Mouse (Mus musculus): ENCODE data around the gene Tmem151a.
A peak's percentile ranks its signal among the peaks of the same experiment; 100 is the strongest.

Gene Tmem151a

DNA sequence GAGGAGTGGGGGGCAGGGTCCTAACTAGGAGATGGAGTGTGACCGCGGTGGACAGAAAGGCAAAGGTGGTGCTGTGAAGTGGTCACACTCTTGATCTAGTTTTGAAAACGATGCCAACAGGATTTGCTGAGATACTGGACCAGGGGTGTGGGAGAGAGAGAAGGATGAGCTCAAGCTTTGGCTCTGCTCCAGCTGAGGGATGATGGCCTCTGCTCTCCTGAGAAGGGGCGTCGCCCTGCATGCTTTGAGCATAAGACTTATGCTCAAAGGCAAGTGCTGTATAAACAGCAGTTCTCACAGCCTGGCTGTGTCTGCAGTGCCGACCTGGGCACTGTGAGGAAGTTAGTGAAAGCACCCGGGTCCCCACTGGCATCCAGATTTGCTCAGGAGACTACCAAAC lies 20.2 kb downstream of the Tmem151a start:
- DNase-seq = no peak

DNA sequence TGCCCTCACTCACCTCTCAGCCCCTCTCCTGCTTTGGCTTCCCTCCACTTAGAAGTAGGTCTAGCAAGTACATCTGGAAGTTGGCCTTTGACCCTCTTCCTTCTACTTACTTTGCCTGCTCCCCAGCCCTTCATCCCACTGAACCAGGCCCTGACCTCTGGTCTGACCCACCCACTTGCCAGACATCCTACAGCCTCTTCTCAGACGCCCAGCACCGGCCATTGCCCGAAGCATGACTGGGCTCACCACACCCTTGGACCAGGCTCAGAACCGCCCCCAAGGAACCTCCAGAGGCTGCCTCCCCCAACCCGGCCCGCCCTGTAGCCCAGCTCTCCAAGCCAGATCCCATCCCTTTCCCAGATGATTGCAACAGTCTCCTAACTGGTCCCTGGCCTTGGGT lies 22.9 kb downstream of the Tmem151a start:
- DNase-seq = no peak

DNA sequence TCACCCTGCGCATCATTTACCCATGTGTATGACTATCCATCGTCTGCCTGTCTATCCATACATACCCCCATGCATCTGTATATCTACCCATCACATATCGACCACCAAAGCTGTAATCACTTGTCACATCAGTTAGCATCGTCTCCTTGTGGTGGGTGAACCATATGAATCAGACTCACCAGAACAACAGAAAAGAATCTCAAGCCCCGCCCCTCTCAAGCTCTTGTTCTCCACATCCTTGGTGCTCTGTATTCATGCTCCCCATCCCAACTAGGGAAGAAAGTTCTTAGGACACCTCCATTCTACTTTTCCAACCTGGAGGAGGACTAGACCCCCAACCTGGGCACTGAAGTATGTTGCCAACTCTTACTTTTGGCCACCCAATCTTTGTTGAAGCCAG lies 23.3 kb downstream of the Tmem151a start:
- no peak for DNase-seq

DNA sequence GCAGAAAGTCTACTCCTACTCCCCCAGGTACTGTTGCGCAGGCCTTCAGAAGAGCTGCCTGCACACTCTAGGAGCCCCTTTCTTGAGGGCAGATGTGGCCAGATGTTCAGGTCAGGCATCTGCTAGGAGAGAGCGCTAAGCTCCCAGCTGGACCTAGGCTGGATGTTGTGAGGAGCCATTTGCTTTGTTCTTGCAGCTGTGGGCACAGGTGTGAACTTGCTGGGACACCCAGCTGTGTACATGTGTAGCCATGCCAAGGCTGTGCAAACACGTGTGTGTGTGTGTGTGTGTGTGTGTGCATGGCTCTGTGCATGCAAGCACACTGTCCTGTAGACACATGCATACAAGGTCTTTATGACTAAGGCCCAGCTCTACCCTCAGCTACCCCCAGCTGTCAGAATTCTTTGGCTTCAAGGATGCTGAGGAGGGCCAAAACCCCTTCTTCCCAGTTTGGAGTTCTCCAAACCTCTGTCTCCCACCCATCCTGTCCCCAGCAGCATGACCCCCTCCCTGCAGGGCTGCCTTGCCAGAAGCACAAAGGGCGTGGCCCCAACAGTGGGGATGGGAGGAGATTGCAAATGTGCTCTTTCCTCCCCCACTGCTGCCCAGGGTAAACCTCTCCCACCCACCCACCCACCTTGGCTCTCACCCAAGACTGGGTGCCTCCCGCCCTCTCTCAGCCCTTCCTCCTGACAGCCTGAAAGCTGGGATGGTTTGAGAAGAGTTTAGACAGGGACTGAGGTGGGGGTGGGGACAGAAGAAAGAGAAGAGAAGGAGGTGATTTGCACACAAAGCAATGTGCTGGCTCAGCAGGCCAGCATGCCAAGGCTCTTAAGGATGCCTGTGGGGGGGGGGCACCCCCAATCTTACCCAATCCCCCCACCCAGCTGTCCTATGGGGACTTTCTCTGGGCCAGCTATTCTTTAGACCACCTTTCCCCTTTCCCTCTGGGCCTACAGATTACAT lies 24.7 kb downstream of the Tmem151a start:
- DNase-seq = no peak

DNA sequence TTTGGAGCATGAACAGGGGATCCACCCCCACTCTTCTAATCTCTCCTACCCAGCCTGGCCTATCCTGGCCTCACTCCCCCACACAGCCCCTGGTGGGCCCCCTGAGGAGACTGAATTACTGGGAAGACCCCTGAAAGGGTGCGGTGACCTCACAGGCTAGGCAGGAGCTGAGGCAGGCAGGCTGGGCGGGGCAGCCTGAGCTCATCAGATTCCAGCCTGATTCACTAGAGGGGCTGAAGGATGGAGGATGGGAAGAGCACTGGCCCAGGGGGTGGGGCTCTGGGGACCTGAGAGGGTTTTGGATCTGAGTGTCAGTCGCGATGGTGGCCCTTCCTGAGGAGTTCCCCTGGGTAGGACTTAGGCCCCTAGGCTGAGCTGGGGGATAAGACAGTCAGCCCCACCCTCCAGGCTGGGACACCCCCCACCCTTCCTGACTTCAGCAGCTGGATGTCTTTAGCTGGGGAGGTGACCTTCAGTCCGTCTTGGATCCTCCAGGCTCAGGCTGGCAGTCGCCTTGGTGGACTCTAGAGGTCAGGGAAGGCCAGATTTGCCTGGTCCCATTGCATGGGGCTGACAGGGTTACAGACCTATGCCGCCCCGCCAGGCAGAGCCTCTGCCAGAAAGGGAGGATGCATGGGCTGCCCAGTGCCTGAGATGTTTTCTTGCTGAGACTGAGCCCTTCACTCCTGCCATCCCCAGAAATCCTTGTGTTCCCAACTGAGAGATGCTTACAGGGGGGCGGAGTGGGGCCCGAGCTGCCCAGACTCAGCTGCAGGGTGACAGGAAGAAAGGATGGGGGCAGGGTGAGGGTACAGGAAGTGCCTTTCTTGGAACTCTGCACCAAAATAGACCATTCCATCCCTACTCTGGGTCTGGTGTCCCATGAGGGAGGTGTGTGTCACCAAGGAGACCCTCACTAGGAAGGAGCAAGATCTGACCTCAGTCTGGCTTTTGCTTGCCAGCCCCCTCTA lies 26.2 kb downstream of the Tmem151a start:
- no peak for DNase-seq

DNA sequence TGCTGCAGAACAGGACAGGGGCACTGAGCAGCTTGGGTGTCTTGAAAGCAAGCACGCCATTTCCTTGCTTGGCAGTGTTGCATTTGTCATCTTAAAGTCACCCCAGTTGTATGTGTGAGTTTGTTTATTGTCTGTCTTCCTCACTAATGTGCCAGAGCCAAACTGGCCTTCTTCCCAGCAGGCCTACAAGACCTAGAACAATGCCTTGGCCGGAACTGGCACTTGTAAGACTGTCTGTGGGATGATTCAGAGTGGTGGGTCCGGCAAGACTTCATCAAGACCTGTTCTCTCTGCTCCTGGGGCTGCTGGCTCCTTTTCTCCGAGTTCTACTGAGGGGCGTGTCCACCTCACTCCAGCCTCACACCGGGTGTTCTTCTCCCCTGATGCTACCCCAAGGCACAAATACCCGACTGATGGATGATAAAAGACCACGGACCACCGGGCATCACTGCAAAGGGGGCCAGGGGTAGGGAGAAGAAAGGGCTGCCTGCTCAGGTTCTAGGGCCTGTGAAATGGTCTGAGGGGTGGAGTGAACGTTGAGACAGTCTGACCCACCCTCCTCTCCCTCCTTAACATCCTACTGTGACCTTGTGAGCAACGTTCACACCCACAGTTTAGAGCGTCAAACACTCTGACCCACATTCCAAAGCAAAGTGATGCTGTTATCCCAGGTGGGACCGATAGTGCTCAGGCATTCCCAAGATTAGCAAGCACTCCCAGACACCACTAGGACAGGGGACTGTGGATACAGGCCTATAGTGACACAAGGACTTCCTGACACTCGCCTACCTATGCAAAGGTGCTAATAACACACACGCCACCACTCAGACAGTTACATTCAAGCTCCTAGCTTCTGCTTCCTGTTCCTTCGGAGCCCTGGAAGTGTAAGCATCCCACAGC lies 27.2 kb downstream of the Tmem151a start:
- DNase-seq = no peak

DNA sequence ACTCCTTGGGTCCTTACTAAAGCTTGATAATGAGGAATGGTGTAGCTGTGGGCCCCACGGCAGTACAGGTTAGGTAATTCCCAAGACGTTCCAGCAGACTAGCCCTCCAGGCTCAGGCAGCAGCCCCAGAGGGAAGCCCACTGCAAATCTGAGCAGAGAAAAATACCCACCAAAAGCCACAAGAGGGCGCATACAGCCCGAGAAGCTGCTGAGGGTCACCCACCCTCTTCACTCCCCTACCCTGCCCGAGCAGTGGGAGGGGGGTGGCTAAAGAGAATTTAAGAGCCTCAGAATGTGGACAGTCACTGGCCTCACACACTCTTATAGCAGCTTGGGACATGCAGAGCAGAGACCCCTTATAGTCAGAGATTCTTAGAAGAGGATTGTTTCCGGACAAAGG lies 29.1 kb downstream of the Tmem151a start:
- DNase-seq = peak; percentile 35

DNA sequence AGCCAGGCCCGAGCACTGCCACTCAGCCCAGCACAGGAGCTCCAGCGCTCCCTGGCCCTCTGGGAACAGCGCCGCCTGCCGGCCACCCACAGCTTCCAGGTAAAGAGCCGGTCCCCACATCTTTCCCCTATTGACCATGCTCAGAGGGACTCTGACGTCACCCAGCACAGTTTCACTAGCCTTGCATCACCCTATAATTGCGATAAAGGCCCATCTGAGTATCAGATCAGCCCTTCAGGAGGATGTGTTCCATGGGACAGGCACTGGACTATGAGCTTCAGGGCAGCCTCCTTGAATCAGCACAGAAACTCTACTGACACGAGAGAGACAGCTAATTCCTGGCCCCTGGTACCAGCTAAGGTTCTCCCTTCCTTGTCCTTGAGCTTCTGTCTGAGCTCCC lies 31.4 kb downstream of the Tmem151a start:
- DNase-seq = peak; percentile 71

DNA sequence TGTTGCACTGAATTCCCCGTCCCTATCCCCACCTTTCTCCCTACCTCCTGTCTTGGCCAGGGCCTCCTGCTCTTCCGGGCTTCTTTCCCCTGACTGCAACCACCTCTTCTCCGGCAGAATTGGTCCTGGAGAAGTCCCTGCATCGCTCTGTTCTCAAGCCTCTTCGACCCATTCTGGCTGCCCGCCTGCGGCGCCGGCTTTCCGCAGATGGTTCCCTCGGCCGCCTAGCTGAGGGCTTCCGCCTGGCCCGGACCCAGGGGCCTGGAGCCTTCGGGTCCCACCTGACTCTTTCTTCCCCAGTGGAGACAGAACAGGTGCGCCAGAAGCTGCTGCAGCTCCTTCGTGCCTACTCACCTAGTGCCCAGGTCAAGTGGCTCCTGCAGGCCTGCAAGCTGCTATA lies 32.5 kb downstream of the Tmem151a start:
- DNase-seq = peak; percentile 69

DNA sequence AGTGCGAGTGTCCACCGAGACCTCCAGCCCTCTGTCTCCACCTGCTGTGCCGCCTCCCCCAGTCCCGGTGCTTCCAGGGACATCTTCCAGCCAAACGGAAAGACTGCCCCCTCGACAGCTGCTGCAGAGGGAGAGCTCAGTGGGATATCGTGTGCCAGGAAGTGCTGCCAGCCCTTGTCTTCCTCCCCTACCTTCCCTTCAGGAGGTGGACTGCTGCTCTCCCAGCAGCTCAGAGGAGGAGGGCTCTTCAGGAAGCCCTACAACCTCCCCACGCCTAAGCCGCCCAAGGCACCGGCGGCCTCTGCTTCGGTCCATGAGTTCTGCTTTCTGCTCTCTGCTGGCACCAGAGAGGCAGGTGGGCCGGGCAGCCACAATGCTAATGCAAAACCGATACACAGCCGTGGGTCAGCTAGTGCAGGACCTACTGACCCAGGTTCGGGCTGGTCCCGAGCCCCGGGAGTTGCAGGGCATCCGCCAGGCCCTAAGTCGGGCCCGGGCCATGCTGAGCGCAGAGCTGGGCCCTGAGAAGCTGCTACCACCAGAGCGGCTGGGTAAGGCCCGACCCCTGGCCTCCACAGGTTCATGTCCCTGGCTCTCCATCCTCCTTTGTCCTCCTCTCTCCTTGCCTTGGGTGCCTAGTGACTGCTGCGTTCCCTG lies 33.0 kb downstream of the Tmem151a start:
- peak; percentile 59 for DNase-seq

DNA sequence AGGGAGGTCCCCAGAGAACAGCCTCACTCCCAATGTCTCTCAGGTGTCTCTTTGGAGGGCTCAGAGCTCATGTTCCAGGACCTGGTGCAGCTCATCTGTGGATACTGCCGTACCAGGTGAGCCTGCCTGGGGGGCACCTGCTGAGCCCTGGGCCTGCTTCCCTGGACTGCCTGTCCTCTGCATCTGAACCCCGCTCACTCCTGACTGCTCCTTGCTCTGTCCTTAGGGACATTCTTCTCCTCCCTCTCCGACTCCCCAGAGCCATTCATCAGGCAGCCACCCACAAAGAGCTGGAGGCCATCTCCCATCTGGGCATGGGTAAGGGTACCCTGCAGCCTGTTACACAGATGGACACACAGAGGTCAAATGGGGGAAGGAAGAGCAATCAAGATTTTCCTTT lies 33.8 kb downstream of the Tmem151a start:
- DNase-seq = no peak

DNA sequence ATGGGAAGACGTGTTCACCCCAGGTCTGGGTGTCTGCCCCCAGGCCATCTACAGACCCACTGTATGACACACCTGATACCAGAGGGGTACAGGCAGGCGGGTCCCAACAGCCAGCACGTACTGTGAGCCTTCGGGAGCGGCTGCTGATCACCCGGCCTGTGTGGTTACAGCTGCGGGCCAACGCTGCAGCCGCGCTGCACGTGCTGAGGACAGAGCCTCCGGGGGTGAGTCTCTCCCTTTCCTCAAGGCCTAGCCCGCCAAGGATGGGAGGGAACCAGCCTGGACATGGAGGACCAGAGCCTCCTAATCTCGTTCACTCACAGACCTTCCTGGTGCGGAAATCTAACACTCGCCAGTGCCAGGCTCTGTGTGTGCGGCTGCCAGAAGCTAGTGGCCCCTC lies 34.3 kb downstream of the Tmem151a start:
- DNase-seq = peak; percentile 42

DNA sequence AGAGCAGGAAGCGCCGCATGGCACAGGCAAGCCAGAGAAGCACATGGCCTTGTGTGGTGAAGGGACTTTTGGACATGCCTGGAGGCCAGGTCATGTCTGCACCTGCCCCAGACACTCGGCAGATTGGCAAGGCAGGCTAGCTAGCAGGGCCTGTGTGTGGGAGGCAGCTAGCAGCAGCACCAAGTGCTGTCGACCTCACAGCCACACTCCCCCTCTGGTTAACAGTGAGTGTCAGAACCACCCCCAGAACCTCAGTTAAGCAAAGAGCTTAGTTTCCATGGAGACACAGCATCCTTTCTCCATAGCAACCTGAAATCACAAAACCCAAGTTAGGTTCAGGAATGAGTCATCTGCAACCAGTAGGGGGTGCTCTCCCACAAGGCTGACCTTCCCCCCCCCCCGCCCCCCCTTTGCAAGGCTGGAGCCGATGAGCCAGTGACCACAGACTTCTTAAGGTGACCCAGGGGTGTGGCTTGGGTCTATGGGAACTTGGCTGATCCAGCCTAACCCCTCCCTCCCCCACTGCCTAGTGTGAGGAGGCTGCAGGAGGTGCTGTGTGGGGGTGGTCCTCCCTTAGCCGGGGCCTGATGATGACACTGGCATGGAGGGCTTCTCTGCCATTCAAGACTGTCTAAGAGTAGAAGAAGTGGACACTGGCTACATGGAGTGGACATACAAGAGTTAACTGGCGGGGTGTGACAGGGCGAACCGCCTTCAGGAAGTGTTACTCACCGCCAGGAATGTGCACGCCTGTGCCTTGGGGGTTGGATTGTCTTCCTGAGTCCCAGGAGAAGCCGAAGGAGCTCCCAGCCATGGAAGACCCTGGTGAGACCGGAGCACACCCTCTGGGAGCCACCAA lies 35.1 kb downstream of the Tmem151a start, which contains the start of gene Rin1:
Rin1 (plus strand) TSS at position 435 of the 859 bp plus-strand sequence.
- peak; percentile 41 for DNase-seq

DNA sequence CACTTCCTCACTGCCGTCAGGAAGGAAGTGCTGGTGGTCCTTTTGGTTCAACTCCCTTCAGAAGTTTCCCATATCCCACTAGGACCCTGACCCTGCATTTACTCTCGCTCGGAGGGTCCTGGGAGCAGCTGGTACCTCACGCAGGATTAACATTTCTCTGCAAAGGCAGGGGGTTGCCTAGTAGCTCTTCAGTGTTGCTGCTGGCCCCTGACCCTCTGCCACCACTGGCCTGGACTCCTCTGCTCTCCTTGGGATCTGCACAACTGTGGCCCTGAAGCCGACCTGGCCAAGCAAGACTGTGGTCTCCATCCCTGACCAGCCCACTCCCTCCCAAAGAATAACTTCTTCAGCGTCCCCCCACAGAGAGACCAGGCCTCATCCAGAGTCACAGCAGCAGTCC lies 36.0 kb downstream of the Tmem151a start:
- no peak for DNase-seq

DNA sequence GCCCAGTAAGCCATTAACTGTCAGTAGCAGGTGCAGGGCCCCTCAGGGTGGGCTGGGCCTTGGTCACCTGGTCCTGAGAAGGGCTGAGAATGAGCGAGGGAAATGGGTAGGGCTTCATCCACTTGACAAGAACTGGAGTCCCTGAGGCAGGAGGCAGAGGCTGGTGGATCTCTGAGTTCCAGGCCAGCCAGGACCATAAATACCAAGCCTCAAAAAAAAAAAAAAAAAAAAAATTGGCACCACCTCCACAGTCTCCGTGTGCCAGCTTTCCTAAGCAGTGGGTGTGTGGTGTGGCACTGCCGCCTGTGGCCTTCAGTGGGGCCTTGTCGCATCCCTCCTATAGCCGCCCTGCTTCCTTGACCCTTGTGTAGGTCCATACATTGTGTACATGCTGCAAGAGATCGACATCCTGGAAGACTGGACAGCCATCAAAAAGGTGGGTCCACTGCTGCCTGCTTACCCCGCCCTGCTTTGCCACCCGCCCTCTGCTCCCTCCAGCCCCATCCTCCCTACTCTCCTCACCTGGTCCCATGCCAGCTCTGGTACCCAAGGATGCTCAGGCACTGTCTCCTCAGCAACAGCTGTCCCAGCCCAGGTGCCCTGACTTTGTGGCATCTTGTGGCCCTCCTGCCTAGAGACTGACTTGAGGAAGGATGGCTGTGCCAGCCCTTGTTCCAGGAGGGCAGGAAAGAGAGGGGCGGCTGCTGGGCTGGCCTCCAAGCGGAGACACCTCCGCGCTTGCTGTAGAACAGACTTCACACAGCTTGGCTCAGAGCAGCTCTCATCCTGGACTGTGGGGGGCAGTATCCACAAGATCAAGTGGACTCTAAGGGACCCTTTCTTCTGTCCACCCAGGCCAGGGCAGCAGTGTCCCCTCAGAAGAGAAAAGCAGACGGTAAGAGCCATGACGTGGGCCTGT lies 36.9 kb downstream of the Tmem151a start:
- peak; percentile 27 for DNase-seq

DNA sequence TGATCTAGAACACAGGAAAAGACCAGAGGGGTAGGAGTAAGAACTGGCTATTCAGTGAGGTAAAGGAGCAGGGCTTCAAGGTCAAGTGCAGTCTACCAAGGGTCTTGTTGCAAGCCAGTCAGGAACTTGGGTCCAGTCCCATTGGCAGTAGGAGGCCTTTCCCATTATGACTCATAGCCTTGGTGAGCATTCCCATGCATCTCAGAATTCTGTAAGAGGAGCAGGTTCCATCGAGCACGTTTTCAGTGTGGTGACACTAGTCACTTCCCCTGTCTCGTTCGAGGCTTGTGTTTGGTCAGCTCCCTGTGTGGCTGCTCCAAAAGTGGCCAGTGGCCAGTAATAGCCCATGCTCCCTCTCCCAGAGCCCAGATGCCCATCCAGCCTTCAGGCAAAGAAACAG lies 39.8 kb downstream of the Tmem151a start:
- no peak for DNase-seq

DNA sequence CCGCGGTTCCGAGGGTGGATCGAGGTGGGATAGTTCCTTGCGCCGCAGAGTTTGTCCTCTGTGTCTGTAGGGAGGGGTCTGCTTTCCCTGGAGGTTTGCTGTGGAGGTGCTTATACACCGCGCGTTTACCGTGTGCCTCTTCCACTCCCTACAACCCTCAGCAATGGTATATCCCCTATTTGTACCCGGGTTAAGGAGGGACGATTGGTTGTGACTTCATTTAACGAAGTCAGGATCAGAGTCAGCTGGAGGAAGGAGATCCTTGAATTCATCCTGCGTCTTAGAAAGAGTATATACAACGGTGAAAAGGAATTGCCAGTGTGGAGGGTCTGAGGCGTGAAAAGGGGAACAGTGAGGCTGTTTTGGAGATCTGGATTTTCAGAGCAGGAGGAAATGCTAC lies 43.7 kb downstream of the Tmem151a start:
- DNase-seq = no peak

DNA sequence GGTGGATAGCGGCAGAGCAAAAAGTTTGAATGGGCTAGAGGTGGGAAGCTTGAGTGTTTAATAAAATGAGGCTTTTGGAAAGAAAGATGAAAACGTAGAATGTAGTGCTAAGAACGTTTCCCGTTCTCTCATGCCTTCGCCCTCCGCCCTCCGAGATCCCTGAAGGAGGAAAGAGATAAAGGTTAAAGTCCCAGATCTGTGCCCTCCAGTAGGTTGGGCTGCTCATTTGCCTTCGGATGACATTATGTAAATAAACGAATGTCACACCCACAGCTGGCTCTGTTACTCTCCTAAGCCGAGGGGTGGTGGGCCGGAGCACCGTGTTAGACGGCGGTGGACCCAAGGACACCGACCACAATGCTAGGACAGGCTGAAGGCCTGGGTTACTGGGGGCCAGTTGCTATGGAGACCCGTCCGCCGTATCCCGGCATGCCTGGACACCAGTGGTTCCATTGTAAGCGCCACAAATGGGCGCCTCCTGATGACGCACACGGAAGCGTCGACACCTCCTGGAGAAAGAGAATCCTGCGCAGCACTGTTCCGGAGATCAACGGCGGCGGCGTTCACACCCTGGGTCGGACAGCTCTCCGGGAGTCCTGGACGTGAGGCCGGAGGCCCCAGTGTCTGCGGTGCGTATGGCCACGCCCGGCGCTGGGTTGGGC lies 44.3 kb downstream of the Tmem151a start, which contains the start of gene Brms1:
Brms1 (plus strand) TSS at position 493 of the 662 bp plus-strand sequence.
- DNase-seq = peak; percentile 80

Data from cerebellum, adult 8-10 months (tissue).